Mouse (Mus musculus) frontal cortex, postnatal 36 days (tissue): ENCODE measurements around the gene Bola1.
"Not testable (repeated sequence)": the region's sequence is repeated elsewhere in the genome, so short reads cannot be mapped to it uniquely, and the experiment has no call there.

Source experiments
- DNase-seq, 2 experiments: peaks; one replicate each; pipeline ENCODE4 v3.0.0; 2022; ENCODE audit warnings: low spot score in 2 of 2

Gene Bola1

DNA sequence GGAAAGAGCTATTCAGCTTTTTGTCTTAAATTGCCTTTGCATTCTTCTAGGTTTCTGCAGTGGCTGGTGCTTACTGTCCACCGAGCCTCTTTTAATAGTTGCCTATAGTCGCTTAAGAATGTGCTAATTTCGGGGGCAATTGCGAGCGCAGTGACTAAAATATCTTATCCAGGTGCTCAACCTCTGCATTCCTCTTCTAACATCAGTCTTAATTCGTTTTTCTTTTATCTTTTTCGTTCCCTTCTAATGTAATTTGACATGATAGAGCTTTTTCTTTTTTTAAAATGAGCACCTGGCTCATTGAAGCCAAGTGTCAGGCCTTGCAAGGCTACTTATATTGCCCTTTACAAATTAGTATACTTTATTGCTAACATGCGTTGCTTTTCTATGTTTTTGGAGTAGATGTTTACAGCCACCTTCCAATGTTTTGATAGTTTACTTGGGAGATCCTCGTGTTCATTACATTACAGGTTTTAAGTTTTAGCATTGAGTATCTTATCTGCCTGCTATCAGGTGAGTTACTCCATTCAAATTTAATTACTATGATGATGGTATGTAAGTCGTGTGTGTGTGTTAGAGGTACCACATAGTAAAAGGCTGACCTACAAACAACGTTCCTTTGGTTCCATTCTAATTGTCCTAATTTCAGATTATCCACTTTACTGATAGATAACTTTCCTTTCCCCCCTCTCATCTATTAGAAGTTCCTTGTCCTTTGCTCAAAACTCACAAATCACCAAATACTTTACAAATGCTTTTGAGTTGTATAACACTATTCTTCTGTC is 28.0 kb upstream of the Bola1 start:
- DNase-seq: no peak

DNA sequence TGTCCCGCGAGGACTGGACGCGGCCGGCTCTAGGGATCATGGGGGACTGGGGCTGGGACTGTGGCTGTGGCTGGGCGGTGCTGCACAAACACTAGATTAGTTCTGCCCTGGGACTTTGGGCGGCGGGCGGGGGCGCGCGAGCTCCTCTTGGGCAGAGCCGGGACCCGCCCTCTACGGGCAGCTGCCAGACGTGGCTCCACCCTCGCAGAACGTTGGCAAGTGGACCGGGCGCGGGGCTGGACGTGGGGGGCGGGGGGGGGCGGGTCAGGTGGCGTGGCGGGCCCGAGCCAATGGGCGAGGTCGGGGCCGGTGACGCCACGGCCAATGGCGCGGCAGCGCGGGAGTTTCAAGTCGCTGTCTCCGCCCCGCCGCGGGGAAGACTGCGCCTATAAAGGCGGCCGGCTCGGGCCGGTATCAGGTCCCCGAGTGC is 26.9 kb upstream of the Bola1 start, which contains the start of gene Hist2h3c1:
Hist2h3c1 (plus strand) TSS at position 259 of the 430 bp plus-strand sequence.
- DNase-seq: not testable (repeated sequence)

DNA sequence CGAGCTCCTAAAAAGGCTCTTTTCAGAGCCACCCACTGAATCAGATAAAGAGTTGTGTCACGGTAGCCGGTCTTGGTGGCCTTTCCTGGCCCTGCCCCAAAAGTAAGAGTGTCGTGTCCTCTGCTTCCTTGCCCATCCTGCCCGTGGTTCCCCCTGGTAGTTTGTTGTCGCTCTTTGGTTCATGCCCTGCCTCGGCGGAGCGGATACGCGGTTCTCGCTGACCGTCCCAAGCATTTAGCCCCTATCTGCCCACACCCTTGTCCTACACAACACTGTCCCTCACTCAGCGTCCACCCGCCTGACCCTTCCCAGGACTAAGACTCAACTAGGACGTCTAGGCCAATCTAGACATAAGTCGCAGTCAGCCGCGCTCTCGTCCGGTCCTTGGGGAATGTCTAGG is 26.5 kb upstream of the Bola1 start:
- not testable (repeated sequence) for DNase-seq

DNA sequence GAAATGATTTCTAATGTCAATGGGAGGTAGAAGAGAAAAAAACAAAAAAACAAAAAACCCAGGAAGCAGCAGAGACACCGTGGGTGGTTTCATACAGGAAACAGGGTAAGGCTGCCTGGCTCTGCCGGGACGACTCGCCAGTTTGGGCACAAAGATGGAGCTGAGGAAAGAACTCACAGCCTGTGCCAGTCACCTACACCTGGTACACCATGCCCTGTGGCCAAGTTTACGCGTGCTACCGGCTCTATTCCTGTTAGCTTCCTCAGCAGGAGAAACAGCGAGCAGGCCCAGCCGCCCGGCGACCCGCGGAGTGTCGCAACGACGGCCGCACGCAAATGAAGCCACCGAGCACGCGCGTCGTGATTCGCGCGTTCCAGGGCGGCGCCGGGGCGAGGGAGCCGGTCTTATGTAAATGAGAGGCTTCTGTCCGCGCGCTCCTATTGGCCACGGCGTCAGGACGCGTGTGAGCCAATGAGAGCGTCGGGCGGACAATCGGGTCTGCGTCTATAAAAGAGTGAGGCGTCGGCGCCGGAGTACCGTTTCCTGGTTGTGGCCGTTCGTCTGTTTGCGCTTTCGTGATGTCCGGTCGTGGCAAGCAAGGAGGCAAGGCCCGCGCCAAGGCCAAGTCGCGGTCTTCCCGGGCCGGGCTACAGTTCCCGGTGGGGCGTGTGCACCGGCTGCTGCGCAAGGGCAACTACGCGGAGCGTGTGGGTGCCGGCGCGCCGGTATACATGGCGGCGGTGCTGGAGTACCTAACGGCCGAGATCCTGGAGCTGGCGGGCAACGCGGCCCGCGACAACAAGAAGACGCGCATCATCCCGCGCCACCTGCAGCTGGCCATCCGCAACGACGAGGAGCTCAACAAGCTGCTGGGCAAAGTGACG is 25.7 kb upstream of the Bola1 start, which contains the start of gene Hist2h2aa1:
Hist2h2aa1 (plus strand) TSS at position 495 of the 884 bp plus-strand sequence.
- peak; percentile 88 to 91 for DNase-seq

DNA sequence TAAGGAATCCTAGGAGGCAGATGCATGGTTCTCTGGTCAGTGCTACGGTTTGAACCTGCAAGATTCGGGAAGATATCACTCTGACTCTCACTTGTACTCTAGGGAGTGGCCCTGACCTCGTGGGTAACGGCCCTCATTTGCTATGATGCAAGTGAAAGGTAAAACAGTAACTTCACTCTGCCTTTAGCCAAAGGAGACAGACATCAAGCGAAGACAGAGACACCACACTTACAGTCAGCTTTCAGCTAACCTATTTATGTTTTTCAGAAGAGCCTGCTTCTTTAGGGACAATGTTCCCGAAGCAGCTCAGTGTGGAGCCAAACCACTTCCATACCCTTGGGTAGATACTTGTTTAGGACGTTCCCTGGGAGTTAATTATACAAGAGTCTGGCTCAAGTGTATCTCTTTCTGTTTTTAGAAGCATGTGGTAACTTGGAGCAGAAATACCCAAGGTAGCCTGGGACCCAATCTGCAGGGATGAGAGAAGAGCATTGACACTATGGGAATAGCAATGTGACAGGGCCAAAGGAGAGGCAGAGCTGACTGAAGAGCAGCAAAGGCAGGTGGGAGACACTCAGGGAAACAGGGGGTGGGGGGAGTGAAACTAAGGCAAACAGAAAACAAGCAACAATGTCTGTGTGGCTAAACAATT is 24.5 kb upstream of the Bola1 start:
- DNase-seq: no peak

DNA sequence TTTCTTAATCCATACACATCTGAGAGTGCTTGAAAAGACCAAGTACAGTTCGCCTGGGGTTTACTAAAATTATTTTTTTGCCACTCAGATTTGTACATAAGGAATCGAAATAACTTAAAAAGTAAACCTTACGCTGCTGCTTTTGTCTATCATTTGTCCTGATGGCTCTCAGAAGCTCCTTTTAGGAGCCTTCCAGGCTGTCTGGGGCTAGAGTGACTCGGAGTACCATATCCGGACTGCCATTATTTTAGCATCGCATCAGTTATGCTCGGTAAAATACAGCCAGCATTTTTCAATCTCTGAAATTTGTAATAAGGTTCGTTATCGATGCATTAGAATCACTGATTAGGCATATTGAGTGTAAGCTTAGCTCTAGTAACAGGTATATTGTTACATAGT is 21.3 kb upstream of the Bola1 start:
- DNase-seq: no peak

DNA sequence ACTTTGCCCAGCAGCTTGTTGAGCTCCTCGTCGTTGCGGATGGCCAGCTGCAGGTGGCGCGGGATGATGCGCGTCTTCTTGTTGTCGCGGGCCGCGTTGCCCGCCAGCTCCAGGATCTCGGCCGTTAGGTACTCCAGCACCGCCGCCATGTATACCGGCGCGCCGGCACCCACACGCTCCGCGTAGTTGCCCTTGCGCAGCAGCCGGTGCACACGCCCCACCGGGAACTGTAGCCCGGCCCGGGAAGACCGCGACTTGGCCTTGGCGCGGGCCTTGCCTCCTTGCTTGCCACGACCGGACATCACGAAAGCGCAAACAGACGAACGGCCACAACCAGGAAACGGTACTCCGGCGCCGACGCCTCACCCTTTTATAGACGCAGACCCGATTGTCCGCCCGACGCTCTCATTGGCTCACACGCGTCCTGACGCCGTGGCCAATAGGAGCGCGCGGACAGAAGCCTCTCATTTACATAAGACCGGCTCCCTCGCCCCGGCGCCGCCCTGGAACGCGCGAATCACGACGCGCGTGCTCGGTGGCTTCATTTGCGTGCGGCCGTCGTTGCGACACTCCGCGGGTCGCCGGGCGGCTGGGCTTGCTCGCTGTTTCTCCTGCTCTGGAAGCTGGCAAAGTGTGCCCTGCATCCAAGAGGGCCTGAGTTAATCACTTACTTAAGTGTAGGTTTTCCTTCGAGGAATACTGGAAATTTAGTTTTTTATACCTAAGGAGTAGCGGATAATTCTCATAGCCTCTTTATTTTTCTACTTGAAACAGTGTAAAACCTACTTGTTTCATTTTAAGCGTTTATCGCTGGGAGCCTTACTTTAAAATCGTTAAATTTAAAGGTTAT is 20.7 kb upstream of the Bola1 start, which contains the start of gene Hist2h2aa2:
Hist2h2aa2 (minus strand) TSS at position 328 of the 850 bp plus-strand sequence.
- DNase-seq: peak; percentile 98

DNA sequence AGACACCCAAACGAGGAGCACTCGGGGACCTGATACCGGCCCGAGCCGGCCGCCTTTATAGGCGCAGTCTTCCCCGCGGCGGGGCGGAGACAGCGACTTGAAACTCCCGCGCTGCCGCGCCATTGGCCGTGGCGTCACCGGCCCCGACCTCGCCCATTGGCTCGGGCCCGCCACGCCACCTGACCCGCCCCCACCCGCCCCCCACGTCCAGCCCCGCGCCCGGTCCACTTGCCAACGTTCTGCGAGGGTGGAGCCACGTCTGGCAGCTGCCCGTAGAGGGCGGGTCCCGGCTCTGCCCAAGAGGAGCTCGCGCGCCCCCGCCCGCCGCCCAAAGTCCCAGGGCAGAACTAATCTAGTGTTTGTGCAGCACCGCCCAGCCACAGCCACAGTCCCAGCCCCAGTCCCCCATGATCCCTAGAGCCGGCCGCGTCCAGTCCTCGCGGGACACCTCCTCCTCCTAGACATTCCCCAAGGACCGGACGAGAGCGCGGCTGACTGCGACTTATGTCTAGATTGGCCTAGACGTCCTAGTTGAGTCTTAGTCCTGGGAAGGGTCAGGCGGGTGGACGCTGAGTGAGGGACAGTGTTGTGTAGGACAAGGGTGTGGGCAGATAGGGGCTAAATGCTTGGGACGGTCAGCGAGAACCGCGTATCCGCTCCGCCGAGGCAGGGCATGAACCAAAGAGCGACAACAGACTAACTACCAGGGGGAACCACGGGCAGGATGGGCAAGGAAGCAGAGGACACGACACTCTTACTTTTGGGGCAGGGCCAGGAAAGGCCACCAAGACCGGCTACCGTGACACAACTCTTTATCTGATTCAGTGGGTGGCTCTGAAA is 19.7 kb upstream of the Bola1 start, which contains the start of gene Hist2h3c2:
Hist2h3c2 (minus strand) TSS at position 174 of the 840 bp plus-strand sequence.
- not testable (repeated sequence) for DNase-seq

DNA sequence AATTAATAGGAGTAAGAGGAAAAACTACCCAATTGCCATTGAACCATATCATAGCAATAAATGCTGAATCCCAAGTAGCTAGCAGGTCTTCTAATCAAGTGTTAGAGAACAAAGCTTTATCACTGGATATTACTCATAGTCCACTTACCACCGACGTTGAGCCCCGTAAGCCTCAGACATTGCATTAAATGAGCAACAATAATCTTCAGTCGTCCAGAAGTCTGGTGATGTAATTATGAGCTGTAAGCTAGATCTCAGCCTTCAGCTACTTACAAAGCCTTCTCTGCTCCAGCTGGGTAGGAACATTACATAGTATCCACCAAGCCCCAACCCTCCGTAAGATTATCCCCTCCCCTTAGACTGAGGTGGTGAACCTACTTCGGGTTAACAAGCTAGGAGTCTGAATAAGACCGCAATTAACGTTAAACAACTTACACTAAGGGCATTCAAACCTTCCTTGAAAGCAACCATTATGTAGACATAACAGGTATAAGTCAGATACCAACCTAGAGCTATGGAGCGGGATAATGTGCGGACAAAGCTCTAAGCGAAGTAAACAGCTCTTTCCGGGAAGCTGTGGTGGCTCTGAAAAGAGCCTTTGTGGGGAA is 18.5 kb upstream of the Bola1 start:
- no peak for DNase-seq

DNA sequence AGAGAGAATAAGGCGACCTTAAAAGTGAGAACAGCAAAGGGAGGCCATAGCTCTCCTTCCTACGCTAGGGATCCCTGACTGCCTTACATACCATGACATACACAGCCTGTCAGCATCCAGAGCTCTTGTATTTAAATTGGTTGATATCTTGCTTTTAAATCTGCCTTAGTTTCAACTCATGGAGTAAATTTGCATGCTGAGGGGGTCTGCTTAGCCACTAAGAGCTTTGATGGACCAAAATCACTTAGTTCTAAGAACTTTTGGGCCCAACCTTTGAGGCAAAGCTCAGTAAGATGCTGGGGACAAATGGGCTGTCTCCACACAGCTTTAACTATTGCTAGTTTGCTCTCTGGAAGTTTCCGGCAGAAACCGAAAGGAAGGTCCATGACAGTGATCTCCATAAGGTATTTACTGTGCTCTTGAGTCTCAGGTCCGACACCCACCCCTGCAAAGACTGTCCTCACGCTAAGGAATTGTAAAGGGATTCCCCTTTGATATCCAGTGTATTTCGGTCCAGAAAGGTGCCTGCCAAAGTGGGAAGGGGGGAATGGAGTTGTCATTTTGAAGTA is 17.9 kb upstream of the Bola1 start:
- DNase-seq: no peak

DNA sequence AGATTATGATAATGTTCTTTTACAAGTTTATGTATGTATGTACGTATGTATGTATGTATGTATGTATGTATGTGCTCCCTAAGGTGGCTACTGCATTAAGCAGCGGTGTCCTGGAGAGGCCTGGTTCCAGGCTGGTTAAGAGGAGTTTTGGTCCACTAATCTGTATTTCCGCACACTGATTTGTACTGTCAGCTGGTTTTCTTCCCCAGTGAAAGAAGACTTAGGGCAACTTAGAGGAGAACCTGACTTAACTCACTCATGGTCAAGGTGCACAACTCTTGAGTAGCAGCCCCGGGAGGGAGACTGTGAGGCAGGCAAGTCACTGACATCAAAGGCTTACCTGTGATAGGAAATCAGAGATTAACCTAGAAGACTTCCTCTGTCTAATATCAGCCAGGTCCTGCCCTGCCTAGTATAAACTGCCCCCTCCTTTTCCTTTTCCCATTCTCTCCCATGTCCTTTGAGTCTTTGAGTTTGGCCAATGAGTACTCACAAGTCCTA is 17.4 kb upstream of the Bola1 start:
- DNase-seq: no peak

DNA sequence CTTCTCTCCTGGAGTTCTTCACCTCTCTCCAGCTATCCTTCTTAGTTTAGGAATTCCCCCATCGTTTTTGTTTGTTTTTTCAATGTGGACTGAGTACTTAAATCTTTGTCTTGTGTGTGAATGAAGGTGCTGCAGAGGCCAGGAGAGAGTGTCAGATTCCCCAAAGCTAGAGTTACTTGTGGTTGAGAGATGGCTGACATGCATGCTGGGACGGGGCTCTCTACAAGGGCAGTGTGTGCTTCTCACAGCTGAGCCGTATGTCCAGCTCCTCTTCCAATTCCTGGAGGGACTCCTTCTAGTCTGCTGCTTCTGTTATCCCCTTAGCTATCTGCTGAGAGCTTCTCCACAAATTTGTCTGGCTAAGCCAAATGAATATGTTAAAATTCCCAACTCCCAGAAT is 16.3 kb upstream of the Bola1 start:
- DNase-seq: no peak

DNA sequence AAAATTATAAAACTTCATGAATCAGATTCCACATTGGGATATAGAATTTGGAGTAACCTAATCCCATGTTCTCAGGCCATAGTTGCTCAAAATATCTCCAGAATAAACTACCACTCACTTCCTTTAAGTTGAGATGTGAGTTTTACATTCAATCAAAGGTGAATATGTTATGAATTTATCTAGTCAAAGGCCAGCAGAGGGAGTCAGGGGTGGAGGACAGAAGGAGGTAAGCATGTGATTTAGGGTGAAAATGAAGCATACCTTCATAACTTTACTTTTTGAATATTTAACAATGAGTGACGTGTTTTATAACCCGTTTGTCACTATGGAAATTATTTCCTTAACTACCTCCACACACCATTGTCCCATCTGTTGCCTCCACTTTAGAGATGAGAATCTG is 15.4 kb upstream of the Bola1 start:
- no peak for DNase-seq

DNA sequence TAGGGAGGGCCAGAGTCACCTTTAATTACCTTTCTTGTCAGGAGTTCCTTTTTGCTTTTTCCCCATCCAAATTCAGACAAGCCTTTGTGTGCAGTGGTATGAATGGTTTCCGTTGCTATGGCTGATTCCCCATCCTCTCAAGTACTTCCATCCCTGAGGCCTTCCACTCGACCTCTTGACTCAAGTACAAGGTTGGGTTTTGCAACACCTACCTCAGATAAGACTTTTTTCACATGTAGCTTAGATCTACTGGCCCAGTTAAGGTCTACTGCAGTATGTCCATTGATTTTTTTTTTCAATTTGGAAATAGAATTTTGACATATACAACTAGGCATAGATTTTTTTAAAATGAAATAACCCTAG is 12.2 kb upstream of the Bola1 start:
- DNase-seq: no peak

DNA sequence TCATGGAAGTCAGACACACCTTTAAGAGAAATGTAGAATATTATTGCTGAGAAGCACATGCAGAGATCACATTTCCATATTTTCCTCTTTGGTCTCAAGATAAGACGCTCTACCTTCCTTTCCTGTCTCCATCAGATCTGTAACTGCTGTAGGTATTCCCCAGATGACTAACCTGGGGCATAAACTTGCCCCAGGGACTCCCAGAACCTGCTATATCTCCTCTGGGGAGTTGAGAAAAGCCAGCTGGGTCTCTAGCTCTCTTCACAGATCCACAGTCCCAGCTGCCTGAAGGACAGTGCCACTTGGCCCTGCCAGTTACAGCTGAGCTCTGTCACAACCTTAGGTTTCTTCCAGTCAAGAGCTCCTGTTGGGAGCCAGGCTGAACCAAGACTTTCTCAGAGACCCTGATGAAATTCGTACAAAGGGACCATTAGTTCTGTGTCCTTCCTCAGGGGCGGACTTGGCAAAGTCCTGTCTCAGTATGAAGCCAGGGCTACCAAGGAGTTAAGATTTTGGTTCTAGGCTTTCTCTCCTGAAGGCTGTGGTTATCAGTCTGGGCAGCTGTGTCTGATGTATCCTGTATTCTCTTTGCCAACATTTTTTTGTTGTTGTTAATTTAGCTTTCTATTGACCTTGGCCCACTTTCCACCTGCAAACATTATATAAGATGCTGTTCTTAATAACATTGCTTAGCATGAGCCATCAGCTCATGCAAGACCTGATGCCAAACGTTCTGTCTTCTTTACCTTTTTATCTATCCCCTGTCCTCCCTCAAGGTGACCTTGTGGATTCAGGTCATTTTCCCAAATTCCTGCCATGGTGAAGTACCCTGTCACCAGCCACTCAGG is 11.6 kb upstream of the Bola1 start:
- no peak for DNase-seq

DNA sequence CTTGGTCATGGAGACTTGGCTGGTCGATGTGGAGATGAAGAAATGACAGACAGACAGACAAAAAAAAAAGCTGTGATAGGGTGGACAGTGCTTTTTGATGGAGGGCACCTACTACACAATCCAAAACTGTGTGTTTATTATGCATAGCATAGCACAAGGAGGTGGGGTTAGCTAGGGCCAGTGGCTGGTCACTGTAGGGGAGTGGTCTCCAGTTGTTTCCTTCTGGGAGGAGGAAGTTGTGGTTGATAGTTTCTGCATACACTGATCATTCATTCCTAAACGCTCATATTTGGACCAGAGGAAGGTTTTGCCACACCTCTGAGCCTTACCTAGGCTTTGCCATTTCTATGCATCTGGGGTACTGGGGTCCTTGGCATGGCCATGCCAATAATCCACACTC is 10.9 kb upstream of the Bola1 start:
- DNase-seq: no peak

DNA sequence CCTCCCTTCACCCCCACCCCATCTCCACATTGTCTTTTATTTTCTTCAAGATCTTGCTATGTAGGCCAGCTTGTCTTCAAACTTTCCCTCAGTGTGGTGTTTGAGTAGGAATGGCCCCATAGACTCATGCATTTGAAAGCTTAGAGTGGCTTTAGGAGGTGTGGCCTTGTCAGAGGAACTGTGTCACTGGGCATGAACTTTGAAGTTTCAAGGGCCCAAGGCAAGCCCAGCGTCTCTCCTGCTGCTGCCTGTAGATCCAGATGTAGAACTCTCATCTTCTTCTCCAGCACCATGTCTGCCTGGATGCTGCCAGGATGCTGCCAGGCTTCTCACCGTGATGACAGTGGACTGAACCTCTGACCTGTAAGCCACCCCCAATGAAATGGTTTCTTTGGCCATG is 9.3 kb upstream of the Bola1 start:
- no peak for DNase-seq
